Mouse (Mus musculus): ENCODE measurements around the gene Rassf6. TPM values are rescaled to one million over a fixed set of nuclear protein-coding genes. Genes with fewer than 3 reads are reported as not detected.

Gene Rassf6
- total RNA-seq, 2 experiments from 2014 or later, result 0.38 TPM; not detected in 1

DNA sequence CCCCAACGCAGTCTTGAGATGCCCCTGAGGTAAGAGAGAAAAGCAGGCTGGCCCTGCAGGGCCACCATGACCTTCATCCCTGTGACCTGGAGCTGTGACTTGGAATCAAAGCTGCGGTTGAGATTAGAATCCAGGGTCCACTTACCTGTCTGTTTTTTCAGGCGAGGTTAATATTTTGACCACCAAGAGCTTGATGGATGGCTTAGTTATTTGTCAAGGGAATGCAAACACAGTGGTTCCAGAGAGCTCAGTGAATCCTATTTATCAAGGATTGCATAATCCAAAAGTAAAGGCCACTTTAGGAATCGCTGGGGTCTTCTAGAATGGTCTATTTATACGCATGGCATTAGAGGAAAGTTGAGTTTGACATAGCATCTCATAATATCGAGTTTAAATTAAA lies 58.3 kb downstream of the Rassf6 start:
- intact Hi-C loops (cut with DNase I), result no loop called here
- no peak for DNase-seq

- DNase-seq, result no peak
- intact Hi-C loops (cut with DNase I), result no loop called here
Measured at GRCm38 (mm10) chr5:90579556-90579955, 60.9 kb downstream of the Rassf6 start.

- intact Hi-C loops (cut with DNase I), result no loop called here
- no peak for DNase-seq
Measured at GRCm38 (mm10) chr5:90577751-90578150, 62.7 kb downstream of the Rassf6 start.

DNA sequence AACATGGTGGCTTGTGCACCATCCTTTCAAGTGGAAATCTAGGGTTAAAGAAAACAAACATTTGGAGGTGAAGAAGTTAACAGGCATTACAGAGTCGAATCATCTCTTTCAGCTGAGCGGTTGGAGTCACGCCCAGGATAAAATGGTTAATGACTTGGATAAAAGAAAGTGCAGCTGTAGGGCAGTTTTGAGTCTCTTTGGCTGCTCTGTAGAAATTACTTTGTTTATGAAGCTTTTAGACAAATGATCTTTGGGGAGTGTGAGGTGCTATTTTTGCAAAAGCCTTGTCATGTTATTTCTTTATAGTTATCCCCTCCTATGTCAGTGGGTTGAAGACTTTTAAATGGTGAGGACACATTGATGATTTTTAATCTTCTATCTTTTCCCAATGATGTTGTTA lies 69.2 kb downstream of the Rassf6 start:
- peak in 1 of 2 experiments; percentile 20 for DNase-seq
- intact Hi-C loops (cut with DNase I), result no loop called here

GRCm38 (mm10) chr5:90568338-90568737 lies 72.1 kb downstream of the Rassf6 start:
- peak; percentile 21 to 23 for DNase-seq
- intact Hi-C loops (cut with DNase I), result no loop called here

- peak; percentile 11 to 15 for DNase-seq
- intact Hi-C loops (cut with DNase I), result no loop called here
Measured at GRCm38 (mm10) chr5:90567788-90568187, 72.7 kb downstream of the Rassf6 start.

DNA sequence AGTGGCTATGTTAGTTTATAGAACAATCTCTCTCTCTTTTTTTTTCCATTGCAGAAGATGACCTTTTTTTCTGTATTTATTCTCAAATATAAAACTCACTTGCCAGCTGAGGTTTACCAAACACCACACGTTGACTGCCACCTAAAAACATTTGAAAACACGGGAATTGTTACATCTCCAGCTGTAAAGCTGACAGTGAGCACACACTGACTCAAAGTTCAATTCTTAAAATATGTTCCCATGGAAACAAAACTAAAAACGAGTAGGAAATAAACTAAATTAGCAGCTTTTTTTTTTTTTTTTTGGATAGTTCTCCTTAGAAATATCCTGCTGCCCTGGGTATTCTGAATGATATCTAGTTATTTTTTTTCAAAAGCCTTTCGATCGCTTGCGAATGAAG lies 75.3 kb downstream of the Rassf6 start:
- no peak for DNase-seq
- intact Hi-C loops (cut with DNase I), result no loop called here

GRCm38 (mm10) chr5:90564161-90564560 lies 76.3 kb downstream of the Rassf6 start:
- DNase-seq, result no peak
- intact Hi-C loops (cut with DNase I), result no loop called here

- no peak for DNase-seq
- intact Hi-C loops (cut with DNase I), result no loop called here
Measured at GRCm38 (mm10) chr5:90562880-90563279, 77.6 kb downstream of the Rassf6 start.

GRCm38 (mm10) chr5:90561721-90562275 lies 78.7 kb downstream of the Rassf6 start:
- intact Hi-C loops (cut with DNase I), result no loop called here

GRCm38 (mm10) chr5:90560743-90561142 lies 79.7 kb downstream of the Rassf6 start, which contains the start of gene 5830473C10Rik:
Gene 5830473C10Rik, plus strand, starts transcription at chr5:90561107.
- intact Hi-C loops (cut with DNase I), result no loop called here
- DNase-seq, result no peak

More at GRCm38 (mm10) chr5:90561721-90562275, 78.7 kb downstream of the Rassf6 start:
- no peak for DNase-seq

GRCm38 (mm10) chr5:90556052-90556451 lies 84.4 kb downstream of the Rassf6 start:
- DNase-seq, result no peak
- intact Hi-C loops (cut with DNase I), result no loop called here

Other genes with a start within 250 kb of the Rassf6 start
- 1 to 10 TPM in 1 of 2 experiments, under 1 TPM in 1; 0.48 to 1.8 TPM for gene Alb, start 179.8 kb downstream of the Rassf6 start, total RNA-seq (2021)
- gene Afp, start 149.9 kb downstream of the Rassf6 start, total RNA-seq (2021), result not detected
- gene Afm, start 121.7 kb downstream of the Rassf6 start, total RNA-seq (2021), result not detected
- not detected for gene 5830473C10Rik, start 79.5 kb downstream of the Rassf6 start, total RNA-seq (2021)
- gene Cxcl5, start 118.7 kb upstream of the Rassf6 start, total RNA-seq (2021), result not detected
- 1 to 10 TPM; 2.2 to 6.6 TPM for gene Ppbp, start 127.9 kb upstream of the Rassf6 start, total RNA-seq (2021)
- 10 to 100 TPM; 33.7 to 39.0 TPM for gene Pf4, start 131.8 kb upstream of the Rassf6 start, total RNA-seq (2021)
- gene Cxcl3, start 145.4 kb upstream of the Rassf6 start, total RNA-seq (2021), result not detected
- not detected for gene Cxcl15, start 153.9 kb upstream of the Rassf6 start, total RNA-seq (2021)

All from heart, postnatal 10 days (tissue).